Mouse (Mus musculus) CH12.LX (cell line): ENCODE measurements around the gene Ctbp2.

ENCODE experiments used
- CHD2 ChIP-seq: IDR thresholded peaks from 2 replicates; pipeline ENCODE4 v1.6.1; 2011; ENCODE audit warnings: low read length, improper control_type of control experiment
- CTCF ChIP-seq, 2 experiments: IDR thresholded peaks in 1 of 2; conservative IDR thresholded peaks in 1 of 2; 2 replicates each; pipeline ENCODE4 v1.5.1; 2011 to 2012; ENCODE audit warnings: low read depth in 2 of 2, low read length in 2 of 2, improper control_type of control experiment in 1 of 2, inconsistent platforms in 1 of 2, mild to moderate bottlenecking in 1 of 2, moderate library complexity in 1 of 2
- EP300 ChIP-seq: IDR thresholded peaks from 2 replicates; pipeline ENCODE4 v1.6.1; 2011; ENCODE audit warnings: low read length, improper control_type of control experiment

- TF ChIP-seq CTCF (conservative IDR thresholded peaks at IDR 0.05 in 1 of 2, IDR thresholded peaks at IDR 0.05 in 1 of 2; ENCODE audit: low read depth in 2 of 2, low read length in 2 of 2) (no peak), EP300 (no peak), CHD2 (no peak)
Observed at GRCm38 (mm10) chr7:133116542-133116941, 7.6 kb downstream of the Ctbp2 start.
